Mouse (Mus musculus) liver, postnatal 0 days (tissue): ENCODE measurements at regions not wholly inside any gene's neighbourhood (a gene's known extent, or its start where the extent isn't known, plus 50 kb on each side); places are given as distances from the start of the nearest gene placed in this dataset.

Experiments used
- CTCF ChIP-seq: sonication (generic); IDR thresholded peaks from 2 replicates; pipeline ENCODE4 v1.5.1; 2016; ENCODE audit warnings: antibody characterized with exemption, low read depth
- EP300 ChIP-seq: IDR thresholded peaks from 2 replicates; pipeline ENCODE4 v1.6.1; 2016; ENCODE audit warnings: antibody characterized with exemption, low read depth, mild to moderate bottlenecking

- no peak for TF ChIP-seq CTCF
- no peak for TF ChIP-seq EP300
These were observed 50.9 kb upstream of the Fam189a1 start for GRCm38 (mm10) chr7:65207240-65207639.
